Mouse (Mus musculus) adrenal gland, postnatal 4 days (tissue): ENCODE measurements around the gene Errfi1. TPM values are rescaled to one million over a fixed set of nuclear protein-coding genes. Genes with fewer than 3 reads are reported as not detected.
A peak's percentile ranks its signal among the peaks of the same experiment; 100 is the strongest.

ENCODE experiments used
- DNase-seq, 2 experiments: peaks; one replicate each; pipeline ENCODE4 v3.0.0; 2021 to 2022; ENCODE audit warnings: low spot score in 2 of 2, mixed read lengths in 2 of 2
- total RNA-seq, 2 experiments: library from RNA; stranded (reverse); gene quantifications; 2 replicates each; pipeline ENCODE4 v1.2.3; 2021

Gene Errfi1
- total RNA-seq, 2 experiments from 2014 or later = 26.9 to 39.3 TPM

DNA sequence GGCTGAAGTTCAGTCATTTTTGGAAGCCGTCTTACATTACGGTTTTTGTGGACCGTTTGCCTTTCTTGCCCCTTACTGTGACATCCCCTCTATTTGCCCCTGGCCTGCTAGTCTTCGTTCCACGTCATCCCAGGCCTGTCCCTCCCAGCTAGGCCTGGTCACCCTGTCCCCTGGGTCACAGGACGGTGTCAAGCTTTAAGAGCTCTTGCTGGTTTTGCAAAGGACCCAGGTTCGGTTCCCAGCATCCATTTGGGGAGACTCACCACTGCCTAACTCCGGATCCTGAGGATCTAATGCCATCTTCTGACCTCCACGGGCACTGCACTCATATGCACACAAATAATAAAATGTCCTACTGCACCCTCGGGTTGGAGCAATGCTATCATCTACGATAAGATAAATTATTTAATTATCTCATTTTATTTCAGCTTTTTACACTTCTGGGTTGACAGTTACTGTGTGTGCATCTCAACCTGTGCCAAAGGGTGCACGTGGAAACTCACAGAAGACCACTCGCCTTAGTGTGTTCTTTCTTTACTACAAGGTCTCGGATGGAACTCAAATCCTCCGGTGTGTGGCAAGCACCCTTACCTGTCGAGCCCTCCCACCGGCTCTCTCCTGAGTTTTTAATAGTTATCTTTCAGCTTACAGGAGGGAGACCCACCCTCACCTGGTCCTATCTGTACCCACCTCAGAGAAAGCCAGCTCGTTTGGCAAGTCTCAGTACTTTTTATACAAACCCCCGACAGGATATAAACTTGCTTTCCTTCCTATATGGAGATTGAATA is 56.6 kb downstream of the Errfi1 start:
- no peak for DNase-seq

DNA sequence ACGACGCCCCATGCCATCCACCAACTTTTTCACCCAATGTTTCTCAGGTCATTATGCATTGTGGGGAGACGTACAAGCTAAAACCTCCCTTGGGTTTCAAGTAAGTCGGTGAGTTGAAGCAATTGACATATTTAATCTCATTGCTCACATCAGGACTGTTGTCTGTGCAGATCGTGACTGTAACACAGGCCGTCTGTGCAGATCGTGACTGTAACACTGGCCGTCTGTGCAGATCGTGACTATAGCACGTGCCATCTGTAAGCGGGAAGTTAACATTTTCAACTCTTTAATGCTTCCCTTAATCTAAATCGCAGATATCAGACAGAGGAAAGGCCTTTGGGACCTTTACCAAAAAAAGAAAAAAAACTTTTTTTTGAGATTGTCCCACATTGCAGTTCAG is 60.0 kb downstream of the Errfi1 start:
- no peak for DNase-seq

DNA sequence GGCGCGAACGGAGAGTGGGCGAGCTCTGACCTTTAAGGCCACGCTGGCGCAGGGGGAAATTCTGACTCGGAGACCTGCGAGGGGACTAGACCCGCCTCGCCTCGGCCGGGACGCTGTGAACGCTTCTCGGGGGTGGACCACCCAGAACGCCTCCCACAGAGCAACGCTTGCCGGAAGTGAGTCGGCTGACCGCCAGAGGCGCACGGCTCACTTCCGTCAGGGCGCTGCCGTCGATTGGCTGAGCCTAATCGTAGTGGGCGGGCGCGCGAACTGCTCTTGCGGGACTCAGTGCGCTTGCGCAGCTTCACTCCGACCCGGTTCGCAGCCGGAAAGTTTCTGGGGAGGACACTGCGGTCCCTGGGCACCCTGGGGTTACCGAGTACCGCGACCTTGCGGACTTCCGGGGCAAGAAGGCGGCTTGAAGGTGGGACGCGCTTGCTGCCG is 60.6 kb downstream of the Errfi1 start, which contains the start of the genes Park7 and Tnfrsf9:
Gene Park7 (minus strand): TSS at position 148 of the 444 bp plus-strand sequence.
Gene Tnfrsf9 (plus strand): TSS at position 273 of the 444 bp plus-strand sequence.
- peak; percentile 91 to 94 for DNase-seq

DNA sequence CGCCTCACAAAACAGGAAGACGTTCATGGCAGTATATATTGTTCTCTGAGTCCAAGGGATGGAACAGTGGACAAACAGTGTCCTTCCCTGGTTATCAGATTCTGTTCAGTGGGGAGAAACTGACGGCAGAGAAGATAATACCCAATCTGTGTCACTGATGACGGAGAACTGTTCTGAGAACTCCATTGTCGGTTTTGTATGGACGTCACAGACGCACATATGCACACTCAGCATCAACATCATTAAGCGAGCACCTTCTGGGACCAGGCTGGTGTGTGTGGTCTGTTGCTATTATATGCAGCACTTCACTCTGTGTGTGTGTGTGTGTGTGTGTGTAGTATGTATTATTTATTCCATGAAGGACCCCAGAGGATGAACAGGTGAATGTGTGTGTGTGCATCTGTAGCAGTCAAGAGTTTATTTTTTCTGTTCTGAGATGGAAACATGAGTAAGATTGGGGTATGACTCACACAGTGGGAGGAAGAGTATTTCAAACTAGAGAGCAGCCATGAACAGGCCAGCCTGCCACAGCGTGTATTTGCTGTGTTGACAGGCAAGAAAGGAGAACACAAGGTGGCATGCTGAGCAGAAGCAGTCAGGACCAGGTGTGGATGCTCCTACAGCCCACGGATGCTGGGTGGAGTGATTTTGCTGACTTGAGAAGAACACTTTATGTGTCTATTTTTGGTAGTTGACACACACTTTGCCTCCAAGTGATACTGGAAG is 61.6 kb downstream of the Errfi1 start:
- DNase-seq = no peak

DNA sequence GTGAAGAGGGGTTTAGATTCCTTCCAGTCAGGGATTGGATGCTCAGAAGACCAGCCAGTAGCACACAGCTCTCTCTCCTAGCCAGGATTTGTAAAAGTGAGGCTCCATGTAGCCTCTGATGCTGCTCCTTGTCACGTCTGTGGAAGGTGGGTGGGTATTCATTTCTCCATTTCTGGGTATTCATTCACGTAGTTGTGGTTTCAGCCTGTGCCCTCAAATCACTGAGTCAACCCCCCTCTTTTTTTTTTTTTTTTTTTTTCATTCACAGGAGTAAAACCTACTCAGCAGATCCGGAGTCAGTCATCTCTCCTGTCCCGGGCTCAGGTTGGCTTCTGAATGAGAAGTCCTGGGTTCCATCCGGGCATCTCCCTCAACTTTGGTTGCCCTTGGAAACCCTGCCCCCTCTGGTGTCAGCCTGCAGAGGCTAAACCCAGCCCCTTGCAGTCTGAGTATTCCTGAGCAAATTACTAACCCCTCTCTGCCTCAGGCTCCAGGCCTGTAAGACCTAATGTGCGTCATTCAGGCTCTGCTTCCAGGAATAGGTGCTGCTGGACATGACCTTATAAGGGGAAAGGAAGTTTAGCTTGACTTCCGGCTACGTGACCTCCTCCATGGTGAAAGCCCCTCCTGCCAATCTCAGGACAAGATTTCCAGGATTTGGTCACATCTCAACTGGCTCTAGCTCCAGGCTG is 63.8 kb downstream of the Errfi1 start:
- DNase-seq = no peak

Other genes starting within 250 kb of the Errfi1 start
- 1 to 10 TPM; 1.5 to 1.7 TPM for gene Slc45a1, start 201.7 kb upstream of the Errfi1 start, total RNA-seq
- 100 to 1,000 TPM; 252 to 253 TPM for gene Park7, start 60.5 kb downstream of the Errfi1 start, total RNA-seq
- gene Tnfrsf9, start 60.6 kb downstream of the Errfi1 start, total RNA-seq = under 1 TPM in 1 of 2 experiments, not detected in 1; 0.17 TPM
- gene Uts2, start 143.2 kb downstream of the Errfi1 start, total RNA-seq = not detected
- 10 to 100 TPM; 20.8 to 23.9 TPM for gene Per3, start 190.7 kb downstream of the Errfi1 start, total RNA-seq
- 10 to 100 TPM; 90.2 to 93.8 TPM for gene Vamp3, start 204.0 kb downstream of the Errfi1 start, total RNA-seq
- gene Gm13090, start 235.7 kb downstream of the Errfi1 start, total RNA-seq = not detected